Mouse (Mus musculus) fibroblast of lung, adult 2 months (primary cell): ENCODE results near the gene Ccdc8.
"Not testable (repeated sequence)": the region's sequence is repeated elsewhere in the genome, so short reads cannot be mapped to it uniquely, and the experiment has no call there.

ENCODE experiments used
- DNase-seq: peaks from one replicate; pipeline ENCODE4 v3.0.0-alpha.2; 2011; ENCODE audit warnings: low read depth

Ccdc8 gene

DNA sequence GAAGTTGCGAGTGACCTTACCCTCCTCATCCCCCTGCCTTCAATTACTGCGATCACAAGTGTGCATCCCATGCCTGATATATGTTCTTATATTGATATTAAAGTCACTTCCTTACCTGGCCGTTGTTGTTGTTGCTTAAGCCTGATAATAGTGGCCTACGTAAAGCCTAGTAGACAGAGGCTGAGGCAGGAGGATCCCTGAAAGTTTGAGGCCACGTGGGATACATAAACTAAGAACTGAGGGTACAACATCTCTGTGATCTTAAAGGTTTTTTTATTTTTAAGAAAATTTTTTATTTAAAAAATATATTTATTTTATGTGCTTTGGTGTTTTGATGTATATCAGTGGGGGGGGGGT lies at the start of gene Ccdc8:
Ccdc8 (plus strand) TSS at position 258 of the 357 bp plus-strand sequence.
- DNase-seq, result no peak

DNA sequence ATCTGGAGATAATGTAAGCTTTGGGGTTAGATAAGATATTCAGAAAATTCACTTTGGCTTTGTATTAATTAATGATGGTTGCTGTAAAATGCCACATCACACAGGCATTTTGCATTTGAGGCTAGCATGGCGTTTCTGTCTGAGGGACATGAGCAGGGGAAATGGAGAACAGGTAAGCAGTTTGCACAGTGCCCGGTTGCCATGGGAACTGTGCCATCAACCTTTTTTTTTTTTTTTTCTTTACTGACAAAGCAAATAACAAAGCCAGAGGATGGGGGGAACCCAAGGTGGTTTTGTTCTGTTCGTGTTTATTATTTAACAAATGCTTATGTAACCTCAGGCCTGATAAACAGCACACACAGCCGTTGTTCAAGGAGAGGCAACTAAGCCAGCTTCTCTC lies 49.6 kb upstream of the Ccdc8 start:
- no peak for DNase-seq

- no peak for DNase-seq
Measured at GRCm38 (mm10) chr7:16944061-16944807, 48.3 kb upstream of the Ccdc8 start, which contains the start of gene Pnmal2. TSS of gene Pnmal2 (plus strand) at chr7:16944682.

DNA sequence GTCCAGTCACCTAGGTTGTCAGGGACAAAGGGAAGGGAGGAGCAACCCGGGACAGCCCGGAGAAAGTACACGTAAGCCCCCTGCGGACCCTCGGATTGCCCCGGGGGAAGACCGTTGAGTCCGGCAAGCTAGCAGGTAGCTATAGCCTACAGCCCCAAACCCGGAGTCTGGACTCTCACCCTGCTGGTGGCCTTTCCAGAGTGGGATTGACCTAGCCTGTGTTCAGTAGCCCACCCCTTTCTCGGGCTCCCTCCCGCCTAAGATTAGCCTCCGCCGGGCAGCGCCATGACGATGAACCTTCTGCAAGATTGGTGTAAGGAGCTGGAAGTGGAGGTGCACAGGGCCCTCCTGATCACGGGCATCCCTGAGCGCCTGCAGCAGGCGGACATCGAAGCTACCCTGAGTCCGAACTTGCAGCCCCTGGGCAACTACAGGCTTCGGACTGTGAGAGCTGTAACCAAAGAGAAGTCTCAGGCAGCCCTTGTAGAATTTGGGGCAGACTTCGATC lies 47.6 kb upstream of the Ccdc8 start:
- DNase-seq, result no peak

DNA sequence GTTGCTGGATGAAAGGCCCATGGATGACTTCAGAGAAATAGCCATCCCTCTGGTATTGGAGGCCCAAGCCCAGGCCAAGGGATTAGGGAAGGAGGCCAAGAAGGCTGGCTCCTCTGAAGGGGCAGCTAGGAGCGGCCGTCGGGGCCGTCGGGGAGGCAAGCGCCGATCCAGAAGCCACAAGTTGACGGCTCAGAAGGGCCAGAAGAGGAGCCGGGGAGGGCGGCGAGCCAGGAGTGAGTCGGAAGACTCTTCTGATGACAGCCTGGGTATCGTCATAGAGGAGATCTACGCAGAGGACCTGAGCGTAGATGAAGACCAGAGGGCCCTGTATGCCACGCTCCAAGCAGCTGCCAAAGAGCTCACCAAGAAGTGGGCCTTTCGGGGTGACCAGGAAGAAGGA lies 47.1 kb upstream of the Ccdc8 start:
- DNase-seq, result no peak

DNA sequence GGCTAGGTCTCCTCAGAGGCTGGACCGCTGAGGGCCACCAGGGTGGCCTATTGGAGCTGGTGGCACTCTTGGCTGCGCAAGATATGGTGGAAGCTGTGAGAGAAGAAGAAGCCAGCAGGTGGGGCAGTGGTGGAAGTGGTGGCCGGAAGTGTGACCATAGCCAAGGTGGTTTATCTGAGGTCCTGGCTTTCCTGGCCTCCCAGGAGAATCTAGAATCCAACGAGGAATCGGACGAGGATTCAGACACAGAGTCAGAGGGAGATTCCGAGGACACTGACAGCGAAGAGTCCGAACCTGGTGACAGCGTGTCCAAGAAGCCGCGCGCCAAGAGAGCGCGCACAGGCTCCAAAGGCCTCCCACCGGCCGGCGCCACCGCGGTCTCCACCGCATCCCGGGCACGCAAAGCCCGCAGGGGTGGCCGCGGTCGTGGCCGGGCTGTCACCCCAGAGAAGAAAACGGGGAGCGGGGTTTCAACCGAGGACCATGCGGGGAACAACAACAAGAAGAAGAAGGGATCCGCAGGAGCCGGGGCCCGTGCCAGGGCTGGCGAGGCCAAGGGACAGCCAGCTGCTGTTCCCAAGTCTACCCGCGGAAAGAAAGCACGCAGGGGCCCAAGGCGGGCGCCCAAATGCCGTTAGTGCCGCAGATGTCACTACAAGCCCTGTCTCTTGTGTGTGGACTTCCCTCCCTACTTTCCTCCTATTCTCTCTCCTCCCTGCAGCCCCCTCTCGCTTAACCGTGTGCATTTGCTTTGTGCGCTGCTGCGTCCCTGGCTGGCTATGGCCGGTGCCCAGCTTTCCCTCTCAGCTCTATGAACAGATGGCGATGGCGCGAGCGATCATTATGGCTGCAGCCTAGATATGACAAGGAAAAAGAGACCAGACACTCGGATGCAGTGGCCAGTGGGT lies 45.8 kb upstream of the Ccdc8 start:
- DNase-seq, result no peak

- DNase-seq, result no peak
Measured at GRCm38 (mm10) chr7:16947349-16947895, 45.1 kb upstream of the Ccdc8 start.

DNA sequence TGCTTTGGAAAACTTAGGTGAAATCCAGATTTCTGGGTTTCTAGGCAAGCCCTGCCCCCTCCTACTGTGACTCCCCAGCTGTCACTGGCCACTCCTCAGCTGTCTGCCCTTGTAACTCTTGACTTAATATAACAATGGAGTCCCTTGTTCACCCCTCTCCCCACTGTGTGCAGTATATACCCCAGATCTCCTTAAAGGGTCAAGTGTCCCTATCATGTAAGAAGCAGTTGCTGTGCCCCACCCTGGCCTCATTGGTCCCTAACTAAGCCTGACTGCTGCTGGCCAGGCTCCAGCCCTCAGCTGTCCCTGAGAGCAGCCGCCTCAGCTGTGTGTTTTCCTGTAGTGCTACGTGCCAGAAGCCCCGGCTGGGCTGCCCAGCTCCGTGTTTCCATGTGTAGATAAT lies 44.5 kb upstream of the Ccdc8 start:
- no peak for DNase-seq

- DNase-seq, result no peak
Measured at GRCm38 (mm10) chr7:16948923-16949458, 43.5 kb upstream of the Ccdc8 start.

- DNase-seq, result no peak
Measured at GRCm38 (mm10) chr7:16949908-16950841, 42.3 kb upstream of the Ccdc8 start.

GRCm38 (mm10) chr7:16950861-16951635 lies 41.5 kb upstream of the Ccdc8 start:
- DNase-seq, result peak; percentile 52

GRCm38 (mm10) chr7:16953776-16954175 lies 38.7 kb upstream of the Ccdc8 start:
- DNase-seq, result not testable (repeated sequence)

- DNase-seq, result no peak
Measured at GRCm38 (mm10) chr7:16955712-16956111, 36.8 kb upstream of the Ccdc8 start.

GRCm38 (mm10) chr7:16956410-16957265 lies 35.9 kb upstream of the Ccdc8 start:
- no peak for DNase-seq

- DNase-seq, result no peak
Measured at GRCm38 (mm10) chr7:16959539-16960187, 32.8 kb upstream of the Ccdc8 start, which contains the start of gene Pnmal1. TSS of gene Pnmal1 (plus strand) at chr7:16959679.

- DNase-seq, result no peak
Measured at GRCm38 (mm10) chr7:16961678-16962077, 30.8 kb upstream of the Ccdc8 start.

DNA sequence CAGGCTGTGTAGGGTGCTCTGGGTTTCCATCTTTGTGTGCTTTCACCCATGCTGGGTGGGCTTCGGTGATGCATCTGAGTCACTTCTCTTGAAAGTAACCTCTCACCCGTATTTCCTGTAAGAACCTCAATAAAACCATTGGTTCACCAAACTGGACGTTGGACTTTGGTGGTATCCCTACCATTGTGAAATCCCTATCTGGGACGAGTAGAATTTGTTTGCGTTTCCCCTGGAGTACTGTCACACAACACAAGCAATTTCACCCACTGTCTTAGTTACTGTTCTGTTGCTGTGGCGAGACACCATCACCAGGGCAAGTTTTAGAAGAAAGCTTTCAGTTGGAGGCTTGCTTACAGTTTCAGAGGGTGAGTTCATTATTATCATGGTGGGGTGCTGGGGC lies 24.1 kb upstream of the Ccdc8 start:
- DNase-seq, result no peak

- DNase-seq, result no peak
Measured at GRCm38 (mm10) chr7:16971160-16971559, 21.3 kb upstream of the Ccdc8 start.

DNA sequence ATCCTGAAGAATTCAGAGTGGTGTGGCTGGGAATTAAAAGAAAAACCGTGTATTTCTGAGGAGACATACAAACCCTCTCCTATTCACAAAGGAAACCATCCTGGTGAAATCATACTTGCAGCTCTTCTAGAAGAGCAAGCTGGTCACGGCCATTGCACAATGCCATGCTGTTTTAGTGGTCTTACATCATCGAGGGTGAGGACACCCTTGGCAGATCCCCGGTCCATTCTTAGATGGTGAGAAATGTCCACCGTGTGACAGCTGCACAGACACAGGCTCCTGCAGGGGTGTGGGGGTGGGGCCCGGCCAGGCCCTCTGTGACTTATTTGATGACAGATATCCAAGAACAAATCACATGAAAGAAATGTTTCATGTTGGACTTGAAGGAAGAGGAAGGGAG lies 18.5 kb upstream of the Ccdc8 start:
- DNase-seq, result peak; percentile 42
